Mouse (Mus musculus): ENCODE measurements around the gene Tmprss6. TPM values are rescaled to one million over a fixed set of nuclear protein-coding genes. Genes with fewer than 3 reads are reported as not detected.

The Tmprss6 gene
- total RNA-seq, 2 experiments from 2014 or later, result not detected

- intact Hi-C loops (cut with DNase I), result loop anchor here (10.0 kb wide), 1 partner anchor 304 kb away; no protein-coding TSS in a partner anchor
- DNase-seq (ENCODE audit: low spot score in 2 of 2), result no peak
Measured at GRCm38 (mm10) chr15:78451201-78451600, 17.2 kb downstream of the Tmprss6 start.

- no peak for DNase-seq (ENCODE audit: low spot score in 2 of 2)
- intact Hi-C loops (cut with DNase I), result loop anchor here (10.0 kb wide), 1 partner anchor 304 kb away; no protein-coding TSS in a partner anchor
Measured at GRCm38 (mm10) chr15:78450419-78450768, 18.0 kb downstream of the Tmprss6 start.

GRCm38 (mm10) chr15:78449694-78450418 is 18.6 kb downstream of the Tmprss6 start:
- DNase-seq (ENCODE audit: low spot score in 2 of 2), result peak; percentile 41 to 71
- intact Hi-C loops (cut with DNase I), result loop anchor here (5.0 to 10.0 kb wide), 2 partner anchors 132 to 305 kb away; no protein-coding TSS in a partner anchor

GRCm38 (mm10) chr15:78449131-78449530 is 19.3 kb downstream of the Tmprss6 start:
- DNase-seq (ENCODE audit: low spot score in 2 of 2), result no peak
- intact Hi-C loops (cut with DNase I), result loop anchor here (5.0 kb wide), 1 partner anchor 133 kb away; no protein-coding TSS in a partner anchor

GRCm38 (mm10) chr15:78447746-78448535 is 20.5 kb downstream of the Tmprss6 start:
- intact Hi-C loops (cut with DNase I), result loop anchor here (2.0 to 5.0 kb wide), 2 partner anchors 81 to 134 kb away; no protein-coding TSS in a partner anchor
- DNase-seq (ENCODE audit: low spot score in 2 of 2), result peak; percentile 97

- DNase-seq (ENCODE audit: low spot score in 2 of 2), result no peak
- intact Hi-C loops (cut with DNase I), result loop anchor here (2.0 to 5.0 kb wide), 2 partner anchors 82 to 135 kb away; no protein-coding TSS in a partner anchor
Measured at GRCm38 (mm10) chr15:78447121-78447520, 21.3 kb downstream of the Tmprss6 start.

- no peak for DNase-seq (ENCODE audit: low spot score in 2 of 2)
- intact Hi-C loops (cut with DNase I), result no loop called here
Measured at GRCm38 (mm10) chr15:78443857-78444256, 24.6 kb downstream of the Tmprss6 start.

- intact Hi-C loops (cut with DNase I), result no loop called here
- no peak for DNase-seq (ENCODE audit: low spot score in 2 of 2)
Measured at GRCm38 (mm10) chr15:78442231-78442630, 26.2 kb downstream of the Tmprss6 start.

GRCm38 (mm10) chr15:78438973-78439372 is 29.5 kb downstream of the Tmprss6 start:
- intact Hi-C loops (cut with DNase I), result no loop called here
- no peak for DNase-seq (ENCODE audit: low spot score in 2 of 2)

GRCm38 (mm10) chr15:78438505-78438904 is 29.9 kb downstream of the Tmprss6 start:
- intact Hi-C loops (cut with DNase I), result no loop called here
- no peak for DNase-seq (ENCODE audit: low spot score in 2 of 2)

GRCm38 (mm10) chr15:78438018-78438394 is 30.4 kb downstream of the Tmprss6 start:
- intact Hi-C loops (cut with DNase I), result no loop called here
- DNase-seq (ENCODE audit: low spot score in 2 of 2), result no peak

GRCm38 (mm10) chr15:78437237-78438017 is 31.0 kb downstream of the Tmprss6 start:
- peak; percentile 66 to 69 for DNase-seq (ENCODE audit: low spot score in 2 of 2)
- intact Hi-C loops (cut with DNase I), result no loop called here

- DNase-seq (ENCODE audit: low spot score in 2 of 2), result peak; percentile 85 to 95
- intact Hi-C loops (cut with DNase I), result no loop called here
Measured at GRCm38 (mm10) chr15:78436380-78437192, 31.8 kb downstream of the Tmprss6 start.

- no peak for DNase-seq (ENCODE audit: low spot score in 2 of 2)
- intact Hi-C loops (cut with DNase I), result no loop called here
Measured at GRCm38 (mm10) chr15:78435681-78436080, 32.8 kb downstream of the Tmprss6 start.

- intact Hi-C loops (cut with DNase I), result no loop called here
Measured at GRCm38 (mm10) chr15:78434896-78435520, 33.4 kb downstream of the Tmprss6 start.

GRCm38 (mm10) chr15:78431541-78432121 is 36.8 kb downstream of the Tmprss6 start:
- no peak for DNase-seq (ENCODE audit: low spot score in 2 of 2)
- intact Hi-C loops (cut with DNase I), result no loop called here

More at GRCm38 (mm10) chr15:78434896-78435520, 33.4 kb downstream of the Tmprss6 start:
- peak; percentile 70 to 83 for DNase-seq (ENCODE audit: low spot score in 2 of 2)

GRCm38 (mm10) chr15:78430874-78431273 is 37.6 kb downstream of the Tmprss6 start:
- no peak for DNase-seq (ENCODE audit: low spot score in 2 of 2)
- intact Hi-C loops (cut with DNase I), result no loop called here
